Mouse (Mus musculus) G1E (cell line): Measurements from ENCODE around the gene Msl1. TPM values are rescaled to one million over a fixed set of nuclear protein-coding genes. Genes with fewer than 3 reads are reported as not detected.

ENCODE experiments used
- ATAC-seq: 2 replicates; pipeline ENCODE4 v1.8.0; 2016; ENCODE audit warnings: mild to moderate bottlenecking; ENCODE audit not compliant: insufficient number of reproducible peaks, poor library complexity, low FRiP score, severe bottlenecking; ENCODE audit errors: extremely low read depth
- DNase-seq: peaks from one replicate; pipeline ENCODE4 v3.0.0; 2012; ENCODE audit warnings: low spot score
- H3K27me3 ChIP-seq: 2 replicates; pipeline ENCODE4 v1.6.1; 2012; ENCODE audit warnings: mild to moderate bottlenecking, low read length, inconsistent platforms; ENCODE audit not compliant: insufficient read depth
- H3K36me3 ChIP-seq: replicated peaks from 2 replicates; pipeline ENCODE3; 2012; ENCODE audit warnings: mild to moderate bottlenecking, inconsistent platforms
- H3K4me1 ChIP-seq: 2 replicates; pipeline ENCODE4 v1.6.1; 2012; ENCODE audit warnings: low read depth, low read length, inconsistent platforms, mixed read lengths; ENCODE audit not compliant: insufficient read depth
- H3K4me3 ChIP-seq: 2 replicates; pipeline ENCODE4 v1.5.1; 2012; ENCODE audit warnings: low read depth, mild to moderate bottlenecking, inconsistent platforms, low read length, moderate library complexity, mixed read lengths
- H3K9me3 ChIP-seq: replicated peaks from 2 replicates; pipeline ENCODE4 v1.6.1; 2012; ENCODE audit warnings: inconsistent platforms
- CTCF ChIP-seq: IDR thresholded peaks from 2 replicates; pipeline ENCODE4 v1.5.1; 2012; ENCODE audit warnings: low read depth, low read length, inconsistent platforms, mixed read lengths
- GATA1 ChIP-seq: IDR thresholded peaks from 2 replicates; pipeline ENCODE4 v1.6.1; 2012; ENCODE audit warnings: borderline replicate concordance, low read length, inconsistent platforms, mixed read lengths
- GATA2 ChIP-seq: IDR thresholded peaks from 2 replicates; pipeline ENCODE4 v1.6.1; 2012; ENCODE audit warnings: low read depth, low read length, inconsistent platforms, borderline replicate concordance
- POLR2AphosphoS5 ChIP-seq: IDR thresholded peaks from 2 replicates; pipeline ENCODE4 v1.6.1; 2012; ENCODE audit warnings: low read depth, low read length, inconsistent platforms; ENCODE audit not compliant: insufficient replicate concordance
- TAL1 ChIP-seq: conservative IDR thresholded peaks from 2 replicates; pipeline ENCODE4 v1.6.1; 2012; ENCODE audit warnings: low read depth, low read length, inconsistent platforms, mixed read lengths
- polyA plus RNA-seq: library from polyadenylated mRNA; stranded (reverse); fragments of >175 nt; gene quantifications from 2 replicates; pipeline ENCODE4 v1.2.3, GENCODE M21; 2012
- total RNA-seq, 2 experiments: library from RNA; stranded (forward) in 1 of 2; stranded (reverse) in 1 of 2; fragments of 200-1000 nt in 1 of 2; fragments of >200 nt in 1 of 2; fragmentation: Nextera tagmentation in 1 of 2; gene quantifications; 2 replicates each; pipeline ENCODE4 v1.2.3; 2014 to 2017

The Msl1 gene
- total and polyA plus RNA-seq, 3 experiments = 36.5 to 45.6 (median 38.0) TPM

DNA sequence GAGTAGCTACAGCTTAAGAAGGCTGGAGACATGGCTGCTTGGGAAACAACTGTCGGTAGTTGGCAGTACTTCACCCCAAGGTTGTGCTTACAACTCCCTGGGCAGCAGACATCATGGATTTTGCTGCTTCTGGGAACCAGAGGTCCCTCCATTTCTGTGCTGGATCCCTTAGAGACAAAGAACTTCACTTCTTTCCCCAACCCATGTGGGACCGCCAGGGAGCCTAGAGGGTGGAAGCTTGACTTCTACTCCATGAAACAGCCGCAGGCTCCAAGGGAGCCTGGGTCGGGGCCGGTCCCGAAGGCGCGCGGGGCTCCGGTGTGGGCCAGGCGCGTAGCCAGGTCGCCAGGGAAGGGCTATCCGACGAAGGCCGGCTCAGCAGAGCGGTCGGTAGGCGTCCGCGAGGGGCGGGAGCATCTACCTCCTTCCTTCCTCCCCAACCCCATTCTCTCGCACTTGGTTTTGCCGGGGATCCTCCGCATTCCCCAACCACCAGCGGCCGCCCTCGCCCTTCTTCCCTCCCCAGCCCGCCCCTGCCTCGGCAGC is 774 bp upstream of the Msl1 start:
- no peak for TF ChIP-seq GATA2
- TF ChIP-seq TAL1 = no peak
- TF ChIP-seq POLR2AphosphoS5 = no peak
- TF ChIP-seq GATA1 = no peak
- peaks cover 74% of the 10 kb centered on the region for H3K4me1 ChIP-seq
- peak; percentile 49 for DNase-seq
- H3K4me3 ChIP-seq = peak overlapping the region; percentile 88
- ATAC-seq = 0 out of 2 replicates have a peak, but pooled peaks have one; percentile 10
- H3K9me3 ChIP-seq = no peaks in the 10 kb centered on the region
- H3K27me3 ChIP-seq = no peaks in the 10 kb centered on the region
- peaks cover 32% of the 10 kb centered on the region for H3K36me3 ChIP-seq

DNA sequence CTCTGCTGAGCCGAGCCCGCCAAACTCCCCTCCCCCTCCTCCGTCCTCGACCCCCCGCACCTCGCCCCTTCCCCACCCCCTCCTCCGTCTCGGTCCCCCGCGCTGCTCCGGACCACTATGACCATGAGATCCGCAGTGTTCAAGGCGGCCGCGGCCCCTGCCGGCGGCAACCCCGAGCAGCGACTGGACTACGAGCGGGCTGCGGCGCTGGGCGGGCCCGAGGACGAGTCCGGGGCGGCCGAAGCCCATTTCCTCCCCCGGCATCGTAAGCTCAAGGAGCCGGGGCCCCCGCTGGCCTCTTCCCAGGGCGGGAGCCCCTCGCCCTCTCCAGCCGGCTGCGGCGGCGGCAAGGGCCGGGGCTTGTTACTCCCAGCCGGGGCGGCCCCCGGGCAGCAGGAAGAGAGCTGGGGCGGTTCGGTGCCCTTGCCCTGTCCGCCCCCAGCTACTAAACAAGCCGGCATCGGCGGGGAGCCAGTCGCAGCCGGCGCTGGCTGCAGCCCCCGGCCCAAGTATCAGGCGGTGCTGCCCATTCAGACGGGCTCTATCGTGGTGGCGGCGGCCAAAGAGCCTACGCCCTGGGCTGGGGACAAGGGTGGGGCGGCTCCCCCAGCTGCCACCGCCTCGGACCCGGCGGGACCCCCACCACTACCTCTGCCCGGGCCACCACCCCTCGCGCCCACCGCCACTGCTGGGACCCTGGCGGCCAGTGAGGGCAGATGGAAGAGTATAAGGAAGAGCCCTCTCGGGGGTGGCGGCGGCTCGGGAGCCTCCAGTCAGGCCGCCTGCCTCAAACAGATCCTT is 598 bp downstream of the Msl1 start:
- H3K27me3 ChIP-seq = no peaks in the 10 kb centered on the region
- peaks cover 64% of the 10 kb centered on the region for H3K4me1 ChIP-seq
- H3K36me3 ChIP-seq = peaks cover 45% of the 10 kb centered on the region
- DNase-seq = peak; percentile 45
- no peaks in the 10 kb centered on the region for H3K9me3 ChIP-seq
- ATAC-seq = no peak
- TF ChIP-seq POLR2AphosphoS5 = no peak
- no peak for TF ChIP-seq GATA2
- no peak for TF ChIP-seq CTCF
- TF ChIP-seq TAL1 = no peak
- no peak for TF ChIP-seq GATA1
- peak overlapping the region; percentile 88 for H3K4me3 ChIP-seq

DNA sequence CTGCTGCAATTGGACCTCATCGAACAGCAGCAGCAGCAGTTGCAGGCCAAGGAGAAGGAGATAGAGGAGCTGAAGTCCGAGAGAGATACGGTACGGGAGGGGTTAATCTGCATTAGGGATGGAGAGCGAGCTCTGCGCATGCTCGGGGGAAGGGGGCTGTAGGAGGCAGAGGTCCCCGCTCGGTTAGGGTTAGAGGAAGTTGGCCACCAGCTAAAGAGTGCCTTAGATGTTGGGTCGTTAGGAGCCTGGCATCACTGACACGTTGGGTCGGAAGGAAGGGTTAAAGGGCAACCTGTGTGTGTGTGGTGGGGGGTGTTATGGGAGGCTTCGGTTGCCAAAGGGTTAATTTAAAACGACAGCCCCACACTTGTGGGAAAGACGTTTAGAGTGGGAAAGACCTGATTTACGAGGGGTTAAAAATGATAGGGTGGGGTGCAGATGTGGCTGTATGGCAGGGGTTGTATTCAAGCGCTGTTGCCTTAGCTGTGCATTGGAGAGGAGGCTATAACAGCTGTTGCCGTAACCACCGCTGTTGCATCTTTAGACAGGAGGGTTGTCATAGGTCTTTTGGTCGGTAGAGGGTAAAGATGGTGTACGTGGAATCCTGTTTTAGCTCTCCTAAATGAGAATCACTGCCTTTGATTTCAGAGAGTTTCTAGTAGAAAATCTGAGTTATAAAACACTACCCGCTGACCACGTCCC is 1.4 kb downstream of the Msl1 start:
- peaks cover 52% of the 10 kb centered on the region for H3K36me3 ChIP-seq
- DNase-seq = peak; percentile 66
- H3K27me3 ChIP-seq = no peaks in the 10 kb centered on the region
- TF ChIP-seq CTCF = no peak
- TF ChIP-seq POLR2AphosphoS5 = no peak
- TF ChIP-seq GATA2 = no peak
- no peak for TF ChIP-seq GATA1
- no peak for TF ChIP-seq TAL1
- peaks cover 61% of the 10 kb centered on the region for H3K4me1 ChIP-seq
- H3K4me3 ChIP-seq = peak overlapping the region; percentile 88
- ATAC-seq = peak; percentile 37; the same call in 1 of the 2 replicates
- no peaks in the 10 kb centered on the region for H3K9me3 ChIP-seq

DNA sequence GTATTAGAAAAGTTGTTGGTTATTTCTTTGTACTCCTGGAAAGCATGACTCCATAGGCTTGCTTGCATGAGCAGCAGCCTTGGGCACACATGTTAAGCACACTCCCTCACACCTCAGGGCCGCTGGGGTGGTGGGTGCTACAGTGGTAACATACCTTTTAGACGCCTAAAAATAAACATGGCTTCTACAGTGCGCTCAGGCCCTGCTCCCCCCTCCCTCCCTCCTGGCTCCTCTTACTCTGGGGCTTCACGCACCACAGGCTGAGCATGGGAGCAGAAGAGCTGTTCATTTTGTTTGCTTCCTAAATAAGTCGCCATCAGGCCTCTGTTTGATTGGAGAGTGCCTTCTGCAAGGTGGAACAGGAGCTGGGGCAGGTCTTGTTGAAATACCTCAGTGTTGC is 2.0 kb downstream of the Msl1 start:
- peaks cover 56% of the 10 kb centered on the region for H3K36me3 ChIP-seq
- no peak for TF ChIP-seq GATA1
- ATAC-seq (no peak), DNase-seq (no peak)
- H3K27me3 ChIP-seq = no peaks in the 10 kb centered on the region
- peaks cover 55% of the 10 kb centered on the region for H3K4me1 ChIP-seq
- no peaks in the 10 kb centered on the region for H3K9me3 ChIP-seq
- H3K4me3 ChIP-seq = peak overlapping the region; percentile 88

DNA sequence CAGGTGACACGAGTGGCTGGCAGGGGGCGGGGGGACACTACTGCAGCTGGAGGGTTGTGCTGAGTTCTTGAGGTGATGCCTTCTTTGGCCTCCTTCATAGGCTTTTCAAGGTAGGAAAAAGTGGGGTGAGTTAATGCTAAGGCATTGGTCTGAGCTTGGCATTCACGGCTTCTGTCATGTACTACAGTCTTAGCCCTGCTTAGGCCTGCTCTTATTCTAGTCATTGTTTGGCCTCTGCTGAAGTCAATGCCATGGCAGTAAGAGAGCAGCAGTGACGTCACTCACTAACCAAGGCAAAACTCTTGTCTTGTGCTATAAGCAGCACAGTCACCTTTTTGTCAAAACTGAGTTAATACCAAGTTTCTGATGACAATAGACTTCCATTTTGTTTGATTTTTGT is 2.6 kb downstream of the Msl1 start:
- peak overlapping the region; percentile 88; the same call in 1 of the 2 replicates for H3K4me3 ChIP-seq
- H3K4me1 ChIP-seq = peaks cover 49% of the 10 kb centered on the region
- ATAC-seq (no peak), DNase-seq (no peak)
- no peaks in the 10 kb centered on the region for H3K9me3 ChIP-seq
- peaks cover 56% of the 10 kb centered on the region for H3K36me3 ChIP-seq
- no peak for TF ChIP-seq POLR2AphosphoS5
- TF ChIP-seq GATA2 = no peak
- no peak for TF ChIP-seq TAL1
- no peak for TF ChIP-seq CTCF
- TF ChIP-seq GATA1 = no peak
- H3K27me3 ChIP-seq = no peaks in the 10 kb centered on the region

DNA sequence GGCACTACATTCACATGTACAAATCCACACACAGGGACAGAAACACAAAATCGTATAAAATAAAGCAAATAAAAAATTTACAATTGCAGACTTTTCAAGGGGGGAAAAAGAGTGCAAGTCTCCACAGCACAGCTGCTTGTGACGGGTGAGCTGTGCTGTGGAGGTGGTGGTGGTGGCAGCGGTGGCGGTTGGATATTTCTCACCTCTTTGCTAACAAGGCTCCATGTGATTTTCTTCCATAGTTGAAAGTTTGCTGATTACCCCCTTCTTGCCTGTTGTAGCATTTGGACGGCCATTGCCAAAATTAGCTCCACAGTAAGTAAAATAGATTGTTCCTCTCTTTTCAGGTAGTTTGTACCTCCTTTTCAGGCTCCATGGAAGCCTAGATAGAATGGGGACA is 9.3 kb downstream of the Msl1 start, which contains the start of gene Casc3:
Casc3 (plus strand) TSS at position 301 of the 400 bp plus-strand sequence.
- H3K36me3 ChIP-seq = peaks cover 90% of the 10 kb centered on the region
- H3K4me3 ChIP-seq = no peak within 1 kb of the TSS
- H3K27me3 ChIP-seq = no peaks in the 10 kb centered on the region
- H3K4me1 ChIP-seq = peaks cover 24% of the 10 kb centered on the region
- H3K9me3 ChIP-seq = no peaks in the 10 kb centered on the region
- no peak for DNase-seq
- TF ChIP-seq POLR2AphosphoS5 (no peak), TAL1 (no peak), GATA2 (no peak), GATA1 (no peak), CTCF (no peak)
- no peak for ATAC-seq
